Mouse (Mus musculus) testis, adult 2 months (tissue): ENCODE results near the gene Snai1.

Experiments
- CTCF ChIP-seq: fragments of 200-500 bp; IDR thresholded peaks from 2 replicates; pipeline ENCODE4 v1.5.1; 2012; ENCODE audit warnings: low read depth, mild to moderate bottlenecking, inconsistent platforms, low read length, moderate library complexity; ENCODE audit not compliant: control insufficient read depth, insufficient read depth, insufficient replicate concordance
- POLR2A ChIP-seq: fragments of 200-500 bp; IDR thresholded peaks from 2 replicates; pipeline ENCODE4 v1.6.1; 2012; ENCODE audit warnings: low read depth, mild to moderate bottlenecking, inconsistent platforms, low read length, moderate library complexity; ENCODE audit not compliant: control insufficient read depth

DNA sequence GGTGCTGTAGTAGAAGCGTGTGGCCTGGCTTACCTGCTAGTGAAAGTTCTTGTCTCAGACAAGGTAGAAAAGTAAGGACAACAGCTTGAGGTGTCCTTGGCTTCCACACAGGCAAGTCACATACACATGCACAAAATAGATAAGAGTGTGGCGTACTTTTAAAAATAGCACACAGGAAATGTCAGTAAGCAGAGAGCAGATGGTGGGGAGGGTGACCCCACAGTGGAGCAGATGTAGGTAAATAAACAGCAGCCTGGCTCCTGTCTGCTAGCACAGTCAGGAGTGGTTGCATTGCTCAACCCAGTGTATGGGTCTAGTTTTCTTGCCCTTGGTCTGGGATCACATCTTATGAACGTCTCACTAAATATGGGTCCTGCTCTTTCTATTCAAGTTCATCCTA lies 27.5 kb upstream of the Snai1 start:
- TF ChIP-seq POLR2A: no peak
- no peak for TF ChIP-seq CTCF
